Mouse (Mus musculus): Measurements from ENCODE around the gene Orc5. TPM values are rescaled to one million over a fixed set of nuclear protein-coding genes. Genes with fewer than 3 reads are reported as not detected.

The Orc5 gene
- polyA plus RNA-seq, 1 experiment from 2014 or later = 31.7 TPM

DNA sequence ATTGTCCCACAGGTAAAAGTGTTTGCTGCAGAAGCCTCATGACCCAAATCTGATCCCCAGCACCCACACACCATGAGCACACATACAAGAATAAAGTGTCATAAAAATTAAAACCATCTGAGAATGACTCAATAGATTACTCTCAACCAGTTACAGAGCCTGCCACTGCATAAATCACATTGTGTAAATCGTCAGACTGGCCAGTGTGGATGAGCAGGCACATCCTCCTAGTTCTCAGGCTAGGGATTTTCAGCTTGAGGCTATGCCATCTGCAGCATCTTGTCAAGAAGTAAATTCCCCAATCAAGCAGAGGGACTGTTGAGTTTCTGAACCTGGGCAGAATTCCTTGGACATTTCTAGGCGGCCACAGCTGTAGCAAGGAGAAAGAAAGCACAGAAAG is 23.5 kb upstream of the Orc5 start:
- Histone ChIP-seq H3K9ac (ENCODE audit: low read length) (no peak overlapping the region), H3K27ac (replicated peaks in 1 of 2; ENCODE audit: control insufficient read depth in 1 of 2, insufficient read depth in 1 of 2, low read depth in 2 of 2, low read length in 2 of 2) (no peak overlapping the region), H3K4me2 (ENCODE audit: low read length) (no peak overlapping the region), H3K4me1 (ENCODE audit: control insufficient read depth in 2 of 2, insufficient read depth in 2 of 2, low read length in 2 of 2) (no peaks in the 10 kb centered on the region), H3K27me3 (ENCODE audit: control insufficient read depth, insufficient read depth, low read length) (no peaks in the 10 kb centered on the region), H3K36me3 (ENCODE audit: control insufficient read depth, insufficient read depth, low read length) (no peaks in the 10 kb centered on the region), H3K9me3 (ENCODE audit: control insufficient read depth, low read length) (no peaks in the 10 kb centered on the region), H3K4me3 (ENCODE audit: control insufficient read depth in 1 of 2, insufficient read depth in 1 of 2, low read depth in 1 of 2, low read length in 2 of 2) (no peak overlapping the region)
- no peak for ATAC-seq (ENCODE audit: insufficient number of reproducible peaks, insufficient read depth, low FRiP score, low read depth)
- 63% methylated on average over 2 of the region's 2 CpGs for WGBS

GRCm38 (mm10) chr5:22572881-22573280 is 22.7 kb upstream of the Orc5 start:
- Histone ChIP-seq H3K4me2 (ENCODE audit: low read length) (no peak overlapping the region), H3K4me3 (ENCODE audit: control insufficient read depth in 1 of 2, insufficient read depth in 1 of 2, low read depth in 1 of 2, low read length in 2 of 2) (no peak overlapping the region), H3K36me3 (ENCODE audit: control insufficient read depth, insufficient read depth, low read length) (no peaks in the 10 kb centered on the region), H3K9ac (ENCODE audit: low read length) (no peak overlapping the region), H3K9me3 (ENCODE audit: control insufficient read depth, low read length) (no peaks in the 10 kb centered on the region), H3K27me3 (ENCODE audit: control insufficient read depth, insufficient read depth, low read length) (no peaks in the 10 kb centered on the region), H3K4me1 (ENCODE audit: control insufficient read depth in 2 of 2, insufficient read depth in 2 of 2, low read length in 2 of 2) (no peaks in the 10 kb centered on the region), H3K27ac (replicated peaks in 1 of 2; ENCODE audit: control insufficient read depth in 1 of 2, insufficient read depth in 1 of 2, low read depth in 2 of 2, low read length in 2 of 2) (no peak overlapping the region)
- WGBS = 94% methylated on average over 6 of the region's 6 CpGs
- ATAC-seq (ENCODE audit: insufficient number of reproducible peaks, insufficient read depth, low FRiP score, low read depth) = no peak

GRCm38 (mm10) chr5:22572456-22572855 is 22.2 kb upstream of the Orc5 start:
- Histone ChIP-seq H3K9ac (ENCODE audit: low read length) (no peak overlapping the region), H3K27ac (replicated peaks in 1 of 2; ENCODE audit: control insufficient read depth in 1 of 2, insufficient read depth in 1 of 2, low read depth in 2 of 2, low read length in 2 of 2) (no peak overlapping the region), H3K4me2 (ENCODE audit: low read length) (no peak overlapping the region), H3K4me3 (ENCODE audit: control insufficient read depth in 1 of 2, insufficient read depth in 1 of 2, low read depth in 1 of 2, low read length in 2 of 2) (no peak overlapping the region), H3K4me1 (ENCODE audit: control insufficient read depth in 2 of 2, insufficient read depth in 2 of 2, low read length in 2 of 2) (no peaks in the 10 kb centered on the region), H3K9me3 (ENCODE audit: control insufficient read depth, low read length) (no peaks in the 10 kb centered on the region), H3K27me3 (ENCODE audit: control insufficient read depth, insufficient read depth, low read length) (no peaks in the 10 kb centered on the region), H3K36me3 (ENCODE audit: control insufficient read depth, insufficient read depth, low read length) (no peaks in the 10 kb centered on the region)
- WGBS = 67% methylated on average over 3 of the region's 3 CpGs
- no peak for ATAC-seq (ENCODE audit: insufficient number of reproducible peaks, insufficient read depth, low FRiP score, low read depth)

DNA sequence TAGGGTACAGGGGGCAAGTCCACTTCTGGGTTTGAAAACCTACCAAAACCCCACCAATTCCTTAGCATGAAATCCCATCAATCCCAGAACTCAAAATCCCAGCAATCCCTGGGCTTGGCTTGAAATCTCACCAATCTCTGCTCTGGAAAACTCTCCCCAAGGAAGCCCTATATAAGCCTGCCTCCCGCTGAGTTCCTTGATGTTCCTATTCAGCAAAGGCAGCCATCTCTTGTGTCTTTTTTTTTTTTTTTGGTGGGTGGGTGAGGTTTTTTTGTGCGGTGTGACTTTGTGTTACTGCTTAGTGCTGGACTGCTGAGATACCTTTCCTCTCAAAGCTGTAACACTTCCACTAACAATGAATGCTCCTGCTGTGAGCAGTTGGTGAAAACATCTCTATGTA is 15.5 kb upstream of the Orc5 start:
- H3K36me3 ChIP-seq (ENCODE audit: control insufficient read depth, insufficient read depth, low read length) = no peaks in the 10 kb centered on the region
- no peaks in the 10 kb centered on the region for H3K9me3 ChIP-seq (ENCODE audit: control insufficient read depth, low read length)
- WGBS = 85% methylated on average over 2 of the region's 2 CpGs
- no peaks in the 10 kb centered on the region for H3K27me3 ChIP-seq (ENCODE audit: control insufficient read depth, insufficient read depth, low read length)
- no peak overlapping the region for H3K27ac ChIP-seq (replicated peaks in 1 of 2; ENCODE audit: control insufficient read depth in 1 of 2, insufficient read depth in 1 of 2, low read depth in 2 of 2, low read length in 2 of 2)
- ATAC-seq (ENCODE audit: insufficient number of reproducible peaks, insufficient read depth, low FRiP score, low read depth) = no peak
- H3K4me2 ChIP-seq (ENCODE audit: low read length) = no peak overlapping the region
- no peak overlapping the region for H3K4me3 ChIP-seq (ENCODE audit: control insufficient read depth in 1 of 2, insufficient read depth in 1 of 2, low read depth in 1 of 2, low read length in 2 of 2)
- H3K4me1 ChIP-seq (ENCODE audit: control insufficient read depth in 2 of 2, insufficient read depth in 2 of 2, low read length in 2 of 2) = no peaks in the 10 kb centered on the region
- no peak overlapping the region for H3K9ac ChIP-seq (ENCODE audit: low read length)

DNA sequence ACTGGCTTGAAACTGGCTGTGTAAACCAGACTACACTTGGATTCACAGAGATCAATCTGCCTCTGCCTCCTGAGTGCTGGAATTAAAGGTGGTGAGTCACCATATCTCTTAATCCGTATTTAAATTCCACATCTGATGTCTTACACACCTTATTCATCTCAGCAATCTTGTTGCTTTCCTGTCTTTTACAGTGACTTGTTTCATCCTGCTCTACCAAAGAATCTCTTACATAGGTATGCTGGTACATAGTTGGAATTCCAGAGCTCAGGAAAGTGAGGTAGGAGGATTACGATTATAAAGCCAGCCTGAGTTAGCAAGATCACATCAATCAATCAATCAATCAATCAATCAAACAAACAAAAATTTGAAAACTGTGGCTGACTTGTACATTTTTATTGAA is 9.6 kb upstream of the Orc5 start:
- no peaks in the 10 kb centered on the region for H3K27me3 ChIP-seq (ENCODE audit: control insufficient read depth, insufficient read depth, low read length)
- 54% methylated on average over 2 of the region's 2 CpGs for WGBS
- no peak for ATAC-seq (ENCODE audit: insufficient number of reproducible peaks, insufficient read depth, low FRiP score, low read depth)

GRCm38 (mm10) chr5:22557491-22558113 is 7.4 kb upstream of the Orc5 start:
- no peak for ATAC-seq (ENCODE audit: insufficient number of reproducible peaks, insufficient read depth, low FRiP score, low read depth)
- Histone ChIP-seq H3K4me1 (ENCODE audit: control insufficient read depth in 2 of 2, insufficient read depth in 2 of 2, low read length in 2 of 2) (no peaks in the 10 kb centered on the region), H3K27ac (replicated peaks in 1 of 2; ENCODE audit: control insufficient read depth in 1 of 2, insufficient read depth in 1 of 2, low read depth in 2 of 2, low read length in 2 of 2) (no peak overlapping the region), H3K36me3 (ENCODE audit: control insufficient read depth, insufficient read depth, low read length) (no peaks in the 10 kb centered on the region), H3K4me2 (ENCODE audit: low read length) (no peak overlapping the region), H3K9me3 (ENCODE audit: control insufficient read depth, low read length) (no peaks in the 10 kb centered on the region), H3K27me3 (ENCODE audit: control insufficient read depth, insufficient read depth, low read length) (no peaks in the 10 kb centered on the region), H3K9ac (ENCODE audit: low read length) (no peak overlapping the region), H3K4me3 (ENCODE audit: control insufficient read depth in 1 of 2, insufficient read depth in 1 of 2, low read depth in 1 of 2, low read length in 2 of 2) (no peak overlapping the region)
- WGBS = 73% methylated on average over 4 of the region's 4 CpGs

More for the DNA sequence above, 9.6 kb upstream of the Orc5 start:
- H3K27ac ChIP-seq (replicated peaks in 1 of 2; ENCODE audit: control insufficient read depth in 1 of 2, insufficient read depth in 1 of 2, low read depth in 2 of 2, low read length in 2 of 2) = no peak overlapping the region
- no peaks in the 10 kb centered on the region for H3K9me3 ChIP-seq (ENCODE audit: control insufficient read depth, low read length)
- no peaks in the 10 kb centered on the region for H3K4me1 ChIP-seq (ENCODE audit: control insufficient read depth in 2 of 2, insufficient read depth in 2 of 2, low read length in 2 of 2)
- H3K4me3 ChIP-seq (ENCODE audit: control insufficient read depth in 1 of 2, insufficient read depth in 1 of 2, low read depth in 1 of 2, low read length in 2 of 2) = no peak overlapping the region
- no peak overlapping the region for H3K4me2 ChIP-seq (ENCODE audit: low read length)
- no peaks in the 10 kb centered on the region for H3K36me3 ChIP-seq (ENCODE audit: control insufficient read depth, insufficient read depth, low read length)
- H3K9ac ChIP-seq (ENCODE audit: low read length) = no peak overlapping the region

GRCm38 (mm10) chr5:22556713-22557112 is 6.5 kb upstream of the Orc5 start:
- H3K36me3 ChIP-seq (ENCODE audit: control insufficient read depth, insufficient read depth, low read length) = no peaks in the 10 kb centered on the region
- H3K9ac ChIP-seq (ENCODE audit: low read length) = no peak overlapping the region
- no peak overlapping the region for H3K4me3 ChIP-seq (ENCODE audit: control insufficient read depth in 1 of 2, insufficient read depth in 1 of 2, low read depth in 1 of 2, low read length in 2 of 2)
- H3K9me3 ChIP-seq (ENCODE audit: control insufficient read depth, low read length) = no peaks in the 10 kb centered on the region
- H3K4me2 ChIP-seq (ENCODE audit: low read length) = no peak overlapping the region
- 81% methylated on average over 4 of the region's 4 CpGs for WGBS
- H3K27ac ChIP-seq (replicated peaks in 1 of 2; ENCODE audit: control insufficient read depth in 1 of 2, insufficient read depth in 1 of 2, low read depth in 2 of 2, low read length in 2 of 2) = no peak overlapping the region
- ATAC-seq (ENCODE audit: insufficient number of reproducible peaks, insufficient read depth, low FRiP score, low read depth) = no peak
- no peaks in the 10 kb centered on the region for H3K4me1 ChIP-seq (ENCODE audit: control insufficient read depth in 2 of 2, insufficient read depth in 2 of 2, low read length in 2 of 2)
- H3K27me3 ChIP-seq (ENCODE audit: control insufficient read depth, insufficient read depth, low read length) = no peaks in the 10 kb centered on the region

DNA sequence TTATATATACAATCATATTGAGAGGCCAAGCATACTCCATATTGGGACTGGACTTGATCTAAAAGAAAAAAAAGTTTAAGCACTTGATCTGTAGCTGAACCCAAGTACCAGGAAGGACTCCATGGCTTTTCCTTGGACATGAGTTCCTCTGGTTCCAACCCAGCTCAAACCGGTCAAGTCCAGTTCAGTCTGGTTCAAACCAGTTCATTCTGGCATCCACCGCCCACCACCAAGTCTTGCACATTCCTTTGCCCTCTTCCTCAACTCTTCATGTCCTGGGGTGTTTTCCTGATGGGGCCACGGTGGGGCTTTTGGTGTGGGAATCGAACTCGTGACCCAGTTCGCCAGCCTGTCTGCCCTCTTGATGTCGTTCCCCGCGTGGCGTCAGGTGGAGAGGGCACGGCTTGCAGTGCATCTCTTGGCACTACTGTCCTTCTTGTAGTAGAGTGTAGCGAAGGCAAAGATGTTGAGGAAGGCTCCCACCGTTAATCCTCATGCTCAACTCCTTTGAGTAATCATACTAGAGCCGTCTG is 2.1 kb upstream of the Orc5 start:
- Histone ChIP-seq H3K4me2 (ENCODE audit: low read length) (no peak overlapping the region), H3K27ac (replicated peaks in 1 of 2; ENCODE audit: control insufficient read depth in 1 of 2, insufficient read depth in 1 of 2, low read depth in 2 of 2, low read length in 2 of 2) (no peak overlapping the region), H3K36me3 (ENCODE audit: control insufficient read depth, insufficient read depth, low read length) (peaks cover 5% of the 10 kb centered on the region), H3K4me1 (ENCODE audit: control insufficient read depth in 2 of 2, insufficient read depth in 2 of 2, low read length in 2 of 2) (peaks cover 0 to 12% of the 10 kb centered on the region in 2 experiments; a peak in 1 of 4 replicates), H3K4me3 (ENCODE audit: control insufficient read depth in 1 of 2, insufficient read depth in 1 of 2, low read depth in 1 of 2, low read length in 2 of 2) (no peak overlapping the region), H3K9me3 (ENCODE audit: control insufficient read depth, low read length) (no peaks in the 10 kb centered on the region), H3K27me3 (ENCODE audit: control insufficient read depth, insufficient read depth, low read length) (no peaks in the 10 kb centered on the region), H3K9ac (ENCODE audit: low read length) (no peak overlapping the region)
- WGBS = 93% methylated on average over 14 of the region's 14 CpGs
- no peak for ATAC-seq (ENCODE audit: insufficient number of reproducible peaks, insufficient read depth, low FRiP score, low read depth)
